Mouse (Mus musculus) G1E (cell line): ENCODE results near the gene Ss18l2. TPM values are rescaled to one million over a fixed set of nuclear protein-coding genes. Genes with fewer than 3 reads are reported as not detected.

Experiments used
- ATAC-seq: 2 replicates; pipeline ENCODE4 v1.8.0; 2016; ENCODE audit warnings: mild to moderate bottlenecking; ENCODE audit not compliant: insufficient number of reproducible peaks, poor library complexity, low FRiP score, severe bottlenecking; ENCODE audit errors: extremely low read depth
- DNase-seq: peaks from one replicate; pipeline ENCODE4 v3.0.0; 2012; ENCODE audit warnings: low spot score
- H3K27me3 ChIP-seq: 2 replicates; pipeline ENCODE4 v1.6.1; 2012; ENCODE audit warnings: mild to moderate bottlenecking, low read length, inconsistent platforms; ENCODE audit not compliant: insufficient read depth
- H3K36me3 ChIP-seq: replicated peaks from 2 replicates; pipeline ENCODE3; 2012; ENCODE audit warnings: mild to moderate bottlenecking, inconsistent platforms
- H3K4me1 ChIP-seq: 2 replicates; pipeline ENCODE4 v1.6.1; 2012; ENCODE audit warnings: low read depth, low read length, inconsistent platforms, mixed read lengths; ENCODE audit not compliant: insufficient read depth
- H3K4me3 ChIP-seq: 2 replicates; pipeline ENCODE4 v1.5.1; 2012; ENCODE audit warnings: low read depth, mild to moderate bottlenecking, inconsistent platforms, low read length, moderate library complexity, mixed read lengths
- H3K9me3 ChIP-seq: replicated peaks from 2 replicates; pipeline ENCODE4 v1.6.1; 2012; ENCODE audit warnings: inconsistent platforms
- CTCF ChIP-seq: IDR thresholded peaks from 2 replicates; pipeline ENCODE4 v1.5.1; 2012; ENCODE audit warnings: low read depth, low read length, inconsistent platforms, mixed read lengths
- GATA1 ChIP-seq: IDR thresholded peaks from 2 replicates; pipeline ENCODE4 v1.6.1; 2012; ENCODE audit warnings: borderline replicate concordance, low read length, inconsistent platforms, mixed read lengths
- GATA2 ChIP-seq: IDR thresholded peaks from 2 replicates; pipeline ENCODE4 v1.6.1; 2012; ENCODE audit warnings: low read depth, low read length, inconsistent platforms, borderline replicate concordance
- POLR2AphosphoS5 ChIP-seq: IDR thresholded peaks from 2 replicates; pipeline ENCODE4 v1.6.1; 2012; ENCODE audit warnings: low read depth, low read length, inconsistent platforms; ENCODE audit not compliant: insufficient replicate concordance
- TAL1 ChIP-seq: conservative IDR thresholded peaks from 2 replicates; pipeline ENCODE4 v1.6.1; 2012; ENCODE audit warnings: low read depth, low read length, inconsistent platforms, mixed read lengths
- polyA plus RNA-seq: library from polyadenylated mRNA; stranded (reverse); fragments of >175 nt; gene quantifications from 2 replicates; pipeline ENCODE4 v1.2.3, GENCODE M21; 2012
- total RNA-seq, 2 experiments: library from RNA; stranded (forward) in 1 of 2; stranded (reverse) in 1 of 2; fragments of 200-1000 nt in 1 of 2; fragments of >200 nt in 1 of 2; fragmentation: Nextera tagmentation in 1 of 2; gene quantifications; 2 replicates each; pipeline ENCODE4 v1.2.3; 2014 to 2017

The Ss18l2 gene
- total and polyA plus RNA-seq, 3 experiments, result 7.1 to 39.7 (median 12.9) TPM

DNA sequence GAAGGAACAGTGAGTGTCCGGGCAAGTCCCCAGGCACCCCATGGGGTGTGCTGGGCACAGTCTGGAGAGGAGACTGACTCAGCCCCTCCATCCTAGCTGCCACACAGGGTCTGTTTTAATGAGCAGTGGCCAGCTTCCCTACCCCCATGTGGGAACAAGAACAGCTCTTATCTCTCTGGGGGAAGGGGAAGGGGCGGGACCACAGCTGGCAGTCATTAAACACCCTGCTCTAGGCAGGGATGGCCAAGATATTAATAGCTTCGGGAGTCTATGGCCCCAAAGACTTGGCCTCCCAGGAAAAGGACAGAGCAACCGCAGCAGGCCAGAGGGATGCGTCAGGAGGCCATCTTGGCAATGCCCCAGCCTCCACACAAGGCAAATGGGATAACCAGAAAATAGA is 37.8 kb upstream of the Ss18l2 start:
- no peak for ATAC-seq
- peak; percentile 18 for DNase-seq
- H3K27me3 ChIP-seq, result peaks cover 31% of the 10 kb centered on the region
- no peak overlapping the region for H3K4me3 ChIP-seq
- H3K4me1 ChIP-seq, result peaks cover 12% of the 10 kb centered on the region
- no peaks in the 10 kb centered on the region for H3K9me3 ChIP-seq
- TF ChIP-seq POLR2AphosphoS5 (no peak), TAL1 (no peak), CTCF (no peak), GATA2 (no peak), GATA1 (no peak)
- H3K36me3 ChIP-seq, result no peaks in the 10 kb centered on the region

DNA sequence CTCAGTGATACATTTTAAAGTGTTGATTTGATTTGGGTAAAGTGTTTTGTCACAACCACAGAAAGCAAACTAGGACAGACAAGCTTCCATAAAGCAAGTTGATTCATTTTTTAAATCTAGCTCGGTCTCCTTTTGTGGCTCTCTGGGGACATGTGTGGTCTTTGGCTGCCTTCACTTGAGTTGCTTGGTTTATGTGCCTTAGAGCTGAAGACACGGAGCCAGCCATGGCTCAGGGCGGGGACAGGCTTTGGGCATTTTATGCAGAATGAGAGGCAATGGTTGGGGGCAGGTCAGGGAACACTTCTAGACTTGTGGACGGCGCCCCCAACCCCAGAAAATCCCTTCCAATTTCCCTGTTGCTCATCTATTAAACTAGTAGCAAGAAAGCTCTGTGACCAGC is 36.4 kb upstream of the Ss18l2 start:
- H3K9me3 ChIP-seq, result no peaks in the 10 kb centered on the region
- peaks cover 29% of the 10 kb centered on the region for H3K27me3 ChIP-seq
- H3K4me1 ChIP-seq, result peaks cover 12% of the 10 kb centered on the region
- H3K36me3 ChIP-seq, result no peaks in the 10 kb centered on the region
- ATAC-seq (no peak), DNase-seq (no peak)
- TF ChIP-seq CTCF (no peak), GATA1 (no peak), TAL1 (no peak), POLR2AphosphoS5 (no peak), GATA2 (no peak)
- no peak overlapping the region for H3K4me3 ChIP-seq

DNA sequence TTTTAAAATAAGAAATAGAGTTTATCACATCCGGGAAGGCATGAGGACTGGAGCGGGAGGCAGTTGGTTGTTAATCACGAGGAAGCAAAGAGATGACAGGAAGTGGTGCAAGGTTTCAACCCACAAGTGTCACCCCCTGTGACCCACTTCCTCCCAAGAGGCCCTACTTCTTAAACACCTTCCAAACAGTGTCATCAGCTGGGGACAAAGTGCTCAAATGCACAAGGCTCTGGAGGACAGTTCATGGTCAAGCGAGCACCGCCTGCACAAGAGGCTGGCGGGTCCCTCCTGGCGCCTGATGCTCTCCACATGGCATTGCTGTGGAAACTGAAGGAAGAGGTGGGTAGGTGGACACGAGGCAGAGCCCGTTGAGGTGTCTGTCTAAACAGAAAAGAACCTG is 35.1 kb upstream of the Ss18l2 start:
- no peaks in the 10 kb centered on the region for H3K9me3 ChIP-seq
- H3K4me1 ChIP-seq, result peaks cover 12% of the 10 kb centered on the region
- DNase-seq (no peak), ATAC-seq (0 out of 2 replicates have a peak, but pooled peaks have one; percentile 24)
- no peaks in the 10 kb centered on the region for H3K36me3 ChIP-seq
- TF ChIP-seq GATA2, result no peak
- no peak overlapping the region for H3K4me3 ChIP-seq
- peaks cover 17% of the 10 kb centered on the region for H3K27me3 ChIP-seq

DNA sequence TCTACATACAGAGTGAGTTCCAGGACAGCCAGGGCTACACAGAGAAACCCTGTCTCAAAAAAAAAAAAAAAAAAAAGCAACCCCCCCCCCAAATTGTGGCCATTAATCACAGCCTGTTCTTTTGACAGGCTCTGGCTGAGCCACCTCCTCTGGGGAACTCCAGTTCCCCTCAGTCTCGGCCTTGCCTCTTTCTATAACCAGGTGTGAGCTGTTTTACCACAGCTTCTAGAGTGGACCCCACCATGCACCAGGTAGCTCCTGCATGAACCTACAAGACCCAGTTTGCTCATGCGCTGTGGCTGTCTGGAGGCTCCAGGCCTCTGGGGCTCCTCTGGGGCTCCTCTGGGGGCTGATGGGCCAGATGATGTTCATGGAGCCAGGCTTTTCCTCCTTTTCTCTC is 34.6 kb upstream of the Ss18l2 start:
- H3K9me3 ChIP-seq, result no peaks in the 10 kb centered on the region

DNA sequence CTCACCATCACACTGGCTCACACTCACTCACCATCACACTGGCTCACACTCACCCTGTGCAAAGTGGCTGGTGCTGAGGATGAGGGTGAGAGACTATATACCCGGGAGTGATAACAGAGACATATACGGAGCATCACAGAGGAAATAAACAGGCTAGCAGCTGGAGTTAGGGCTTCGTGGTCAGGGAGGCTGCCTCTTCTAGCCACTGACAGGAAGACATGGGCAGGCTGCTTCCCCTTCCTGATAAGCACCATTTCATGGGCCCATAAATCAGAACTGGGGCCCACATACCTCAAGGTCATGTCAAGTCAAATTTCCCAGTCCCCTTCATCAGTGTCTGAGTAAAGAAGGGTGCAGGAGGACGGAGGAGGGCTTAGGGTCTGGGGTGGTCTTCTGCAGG is 33.1 kb upstream of the Ss18l2 start:
- ATAC-seq, result no peak
- TF ChIP-seq TAL1 (no peak), CTCF (no peak), POLR2AphosphoS5 (no peak), GATA1 (no peak)
- peaks cover 12% of the 10 kb centered on the region for H3K4me1 ChIP-seq

More for the DNA sequence above, 34.6 kb upstream of the Ss18l2 start:
- DNase-seq, result no peak
- TF ChIP-seq TAL1, result no peak
- no peak for TF ChIP-seq GATA1
- no peak for TF ChIP-seq GATA2
- TF ChIP-seq CTCF, result no peak
- TF ChIP-seq POLR2AphosphoS5, result no peak
- Histone ChIP-seq H3K4me1 (peaks cover 12% of the 10 kb centered on the region), H3K4me3 (no peak overlapping the region), H3K36me3 (no peaks in the 10 kb centered on the region), H3K27me3 (peaks cover 16% of the 10 kb centered on the region; the same call in 1 of the 2 replicates)
- no peak for ATAC-seq

DNA sequence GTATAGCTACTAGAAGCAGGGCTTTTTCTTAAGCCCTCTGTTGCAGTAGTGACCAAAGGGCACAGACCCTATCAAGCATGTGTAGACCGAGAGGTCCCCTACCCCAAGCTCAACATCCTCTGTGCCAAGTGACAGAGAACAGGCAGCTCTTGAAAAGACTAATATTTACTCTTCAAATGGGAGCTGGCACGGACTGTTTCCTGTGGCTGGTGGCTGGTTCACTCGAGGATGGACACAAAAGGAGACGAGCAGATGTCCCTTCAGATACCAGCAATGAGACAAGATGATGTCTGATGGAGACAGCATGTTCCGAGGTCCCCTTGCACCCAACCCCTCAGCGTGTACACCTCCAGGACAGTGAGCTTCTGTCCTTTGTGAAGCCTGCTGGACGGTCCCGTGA is 32.7 kb upstream of the Ss18l2 start:
- no peak for ATAC-seq
- peaks cover 16% of the 10 kb centered on the region; the same call in 1 of the 2 replicates for H3K27me3 ChIP-seq
- peaks cover 8% of the 10 kb centered on the region; the same call in 1 of the 2 replicates for H3K4me1 ChIP-seq

More for the DNA sequence above, 33.1 kb upstream of the Ss18l2 start:
- Histone ChIP-seq H3K4me3 (no peak overlapping the region), H3K27me3 (peaks cover 16% of the 10 kb centered on the region; the same call in 1 of the 2 replicates), H3K9me3 (no peaks in the 10 kb centered on the region), H3K36me3 (peaks cover under 1% of the 10 kb centered on the region)
- DNase-seq, result no peak

DNA sequence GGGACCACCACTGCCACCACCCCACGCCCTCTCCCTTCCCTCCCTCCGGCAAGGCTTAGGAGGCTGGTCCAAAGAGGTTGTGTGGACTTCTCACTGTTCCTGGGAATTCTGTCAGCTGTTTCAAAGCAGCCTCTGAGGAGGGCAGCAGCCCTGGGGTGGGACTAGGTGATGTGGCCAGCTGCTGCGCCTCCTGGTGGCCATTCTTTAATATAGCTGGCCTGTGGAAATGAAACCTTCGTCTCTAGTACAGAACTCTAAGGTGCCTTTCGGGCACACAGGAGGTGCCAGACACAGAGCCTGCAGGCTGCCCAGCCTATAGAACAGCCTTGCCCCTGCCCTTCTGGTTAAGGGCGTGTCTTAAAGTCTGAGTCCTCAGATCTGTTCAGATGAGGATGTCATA is 30.6 kb upstream of the Ss18l2 start:
- H3K36me3 ChIP-seq, result peaks cover 15% of the 10 kb centered on the region
- peak; percentile 33 for DNase-seq

More for the DNA sequence above, 32.7 kb upstream of the Ss18l2 start:
- no peak for TF ChIP-seq CTCF
- TF ChIP-seq TAL1, result no peak
- no peak for TF ChIP-seq POLR2AphosphoS5
- no peak for TF ChIP-seq GATA1
- no peak for TF ChIP-seq GATA2
- no peak for DNase-seq
- H3K36me3 ChIP-seq, result peaks cover 5% of the 10 kb centered on the region
- H3K9me3 ChIP-seq, result no peaks in the 10 kb centered on the region
- H3K4me3 ChIP-seq, result no peak overlapping the region

More for the DNA sequence above, 30.6 kb upstream of the Ss18l2 start:
- H3K4me3 ChIP-seq, result no peak overlapping the region
- ATAC-seq, result no peak; the same call in 1 of the 2 replicates
- H3K27me3 ChIP-seq, result peaks cover 8% of the 10 kb centered on the region; the same call in 1 of the 2 replicates
- peak; percentile 67 for TF ChIP-seq CTCF
- TF ChIP-seq TAL1, result no peak
- no peak for TF ChIP-seq GATA1
- no peak for TF ChIP-seq POLR2AphosphoS5
- H3K4me1 ChIP-seq, result peaks cover 6% of the 10 kb centered on the region; the same call in 1 of the 2 replicates
- H3K9me3 ChIP-seq, result no peaks in the 10 kb centered on the region
